Mouse (Mus musculus) CH12.LX (cell line): ENCODE results near the gene Rab13. TPM values are rescaled to one million over a fixed set of nuclear protein-coding genes. Genes with fewer than 3 reads are reported as not detected.

Experiments used
- DNase-seq: peaks from one replicate; pipeline ENCODE4 v3.0.0-alpha.2; 2013; ENCODE audit errors: extremely low read depth
- H3K27ac ChIP-seq: 2 replicates; pipeline ENCODE4 v1.5.1; 2012; ENCODE audit warnings: low read depth, mild to moderate bottlenecking, control low read depth, moderate library complexity; ENCODE audit not compliant: insufficient read depth
- H3K27me3 ChIP-seq: replicated peaks from 2 replicates; pipeline ENCODE3; 2012; ENCODE audit warnings: inconsistent platforms
- H3K36me3 ChIP-seq, 2 experiments: replicated peaks in 1 of 2; 2 replicates each; pipeline versions ENCODE3 to v1.6.1; 2012; ENCODE audit warnings: inconsistent platforms in 1 of 2, low read length in 1 of 2, mild to moderate bottlenecking in 1 of 2, mixed read lengths in 1 of 2, moderate library complexity in 1 of 2; ENCODE audit not compliant: control insufficient read depth in 1 of 2, insufficient read depth in 1 of 2
- H3K4me1 ChIP-seq, 2 experiments: 2 replicates each; pipeline ENCODE4 v1.6.1; 2012; ENCODE audit warnings: inconsistent platforms in 1 of 2, moderate library complexity in 1 of 2; ENCODE audit not compliant: insufficient read depth in 2 of 2, control insufficient read depth in 1 of 2
- H3K4me2 ChIP-seq: 2 replicates; pipeline ENCODE4 v1.6.1; 2012; ENCODE audit warnings: low read depth, mild to moderate bottlenecking, control low read depth; ENCODE audit not compliant: poor library complexity, insufficient read depth, severe bottlenecking
- H3K4me3 ChIP-seq, 3 experiments: fragments of 150-350 bp in 1 of 3; sonication (generic) in 1 of 3; replicated peaks in 1 of 3; 2 replicates each; pipeline versions ENCODE3 to v1.5.1; 2011 to 2012; ENCODE audit warnings: low read depth in 2 of 3, low read length in 2 of 3, mild to moderate bottlenecking in 2 of 3, moderate library complexity in 2 of 3, control low read depth in 1 of 3, improper control_type of control experiment in 1 of 3, inconsistent platforms in 1 of 3, mixed read lengths in 1 of 3; ENCODE audit not compliant: poor library complexity in 1 of 3
- H3K79me2 ChIP-seq: replicated peaks from 2 replicates; pipeline ENCODE4 v1.6.1; 2012; ENCODE audit warnings: mild to moderate bottlenecking, moderate library complexity; ENCODE audit not compliant: control insufficient read depth, poor library complexity, insufficient read depth, severe bottlenecking; ENCODE audit errors: extremely low read depth
- H3K9ac ChIP-seq: 2 replicates; pipeline ENCODE4 v1.6.1; 2012; ENCODE audit warnings: low read depth, mild to moderate bottlenecking, control low read depth, moderate library complexity; ENCODE audit not compliant: insufficient read depth
- H3K9me3 ChIP-seq: replicated peaks from 2 replicates; pipeline ENCODE3; 2012; ENCODE audit warnings: low read length, inconsistent platforms, mixed read lengths
- CTCF ChIP-seq, 2 experiments: IDR thresholded peaks in 1 of 2; conservative IDR thresholded peaks in 1 of 2; 2 replicates each; pipeline ENCODE4 v1.5.1; 2011 to 2012; ENCODE audit warnings: low read depth in 2 of 2, low read length in 2 of 2, improper control_type of control experiment in 1 of 2, inconsistent platforms in 1 of 2, mild to moderate bottlenecking in 1 of 2, moderate library complexity in 1 of 2
- IRF4 ChIP-seq: IDR thresholded peaks from 2 replicates; pipeline ENCODE4 v1.6.1; 2014; ENCODE audit warnings: low read depth, mild to moderate bottlenecking, inconsistent platforms, low read length, improper control_type of control experiment
- JUND ChIP-seq: conservative IDR thresholded peaks from 2 replicates; pipeline ENCODE4 v1.6.1; 2011; ENCODE audit warnings: low read depth, low read length, improper control_type of control experiment
- KAT2A ChIP-seq: IDR thresholded peaks from 2 replicates; pipeline ENCODE4 v1.6.1; 2012; ENCODE audit warnings: low read length, improper control_type of control experiment, inconsistent platforms; ENCODE audit not compliant: insufficient replicate concordance
- MAFK ChIP-seq: IDR thresholded peaks from 2 replicates; pipeline ENCODE4 v1.6.1; 2011; ENCODE audit warnings: low read length, improper control_type of control experiment; ENCODE audit not compliant: insufficient replicate concordance
- USF1 ChIP-seq: IDR thresholded peaks from 2 replicates; pipeline ENCODE4 v1.6.1; 2014; ENCODE audit warnings: low read depth, mild to moderate bottlenecking, inconsistent platforms, low read length, improper control_type of control experiment
- dilution Hi-C: fragments of 300-500 bp; cut with MboI; formaldehyde crosslinking; loops from 2 replicates; pipeline ENCODE4 v1.14.3; 2020; ENCODE audit warnings: low sequenced_read_pairs; ENCODE audit not compliant: extremely low pct_unique_long_range_greater_than_20kb, extremely low pct_ligation_motif_present
- in situ Hi-C: fragments of 300-500 bp; cut with MboI; formaldehyde crosslinking; loops from 3 replicates; pipeline ENCODE4 v1.14.3; 2019; ENCODE audit warnings: low sequenced_read_pairs, low pct_ligation_motif_present, low pct_unique_long_range_greater_than_20kb, mixed read lengths
- polyA plus RNA-seq: library from polyadenylated mRNA; unstranded; fragments of >175 nt; gene quantifications from 2 replicates; pipeline ENCODE4 v1.2.1, GENCODE M21; 2012; ENCODE audit warnings: low read depth; ENCODE audit not compliant: insufficient read length
- total RNA-seq, 2 experiments: library from RNA; depleted of rRNA; stranded (reverse); fragments of 300-350 nt in 1 of 2; fragments of >200 nt in 1 of 2; gene quantifications; 2 replicates each; pipeline ENCODE4 v1.2.3; 2012 to 2014

Rab13 gene
- total and polyA plus RNA-seq, 3 experiments: 0.63 to 3.3 TPM; not detected in 1

DNA sequence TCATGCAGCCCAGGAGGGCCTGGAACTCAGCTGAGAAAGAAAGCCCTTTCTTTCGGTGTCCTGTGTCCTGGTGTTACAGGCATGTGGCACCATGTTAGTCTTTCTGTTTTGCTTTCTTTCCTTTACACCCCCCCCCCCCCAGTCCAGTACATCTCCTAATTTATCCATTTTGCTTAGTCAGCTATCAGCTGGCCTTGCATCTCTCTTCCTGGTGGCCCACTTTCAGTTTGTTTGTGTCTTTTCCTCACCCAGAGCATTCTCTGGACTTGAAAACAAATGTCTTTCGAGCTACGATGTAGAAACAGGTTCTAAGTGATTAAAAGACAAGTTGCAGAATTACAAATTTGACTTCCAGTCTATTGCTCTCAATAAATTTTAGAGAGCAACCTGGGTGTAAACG is 9.0 kb downstream of the Rab13 start:
- TF ChIP-seq USF1: no peak
- TF ChIP-seq MAFK: peak; percentile 50; the same call in 1 of the 2 replicates

DNA sequence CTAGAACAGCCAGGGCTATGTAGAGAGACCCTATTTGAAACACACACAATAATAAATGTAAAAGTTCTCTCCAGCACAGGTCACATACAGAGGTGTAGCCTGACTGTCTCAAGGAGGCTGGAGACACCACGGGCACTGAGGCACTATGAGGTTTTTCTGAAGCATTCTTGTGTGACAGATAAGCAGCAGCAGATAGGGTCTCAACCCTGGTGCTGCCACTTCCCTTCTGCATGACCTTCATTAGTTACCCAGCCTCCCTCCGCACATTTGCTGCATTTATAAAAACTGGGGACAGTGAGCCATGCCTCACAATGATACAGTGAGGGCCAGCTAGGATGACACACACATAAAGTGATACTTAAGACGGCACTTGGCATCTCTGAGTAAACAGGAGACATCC is 9.4 kb downstream of the Rab13 start:
- TF ChIP-seq KAT2A: no peak
- no peak for TF ChIP-seq MAFK
- no peak for TF ChIP-seq JUND
- in situ Hi-C loops: loop anchor here (5.0 kb wide), 1 partner anchor 149 kb away; no protein-coding TSS in a partner anchor
- Histone ChIP-seq H3K4me1 (peaks cover 10 to 35% of the 10 kb centered on the region in 2 experiments; a peak in 3 of 4 replicates), H3K27me3 (no peaks in the 10 kb centered on the region), H3K4me3 (no peak overlapping the region), H3K36me3 (no peaks in the 10 kb centered on the region), H3K4me2 (no peak overlapping the region), H3K9ac (no peak overlapping the region), H3K27ac (no peak overlapping the region), H3K9me3 (no peaks in the 10 kb centered on the region), H3K79me2 (no peaks in the 10 kb centered on the region)
- dilution Hi-C loops: no loop called here
- no peak for DNase-seq

More for the DNA sequence above, 9.0 kb downstream of the Rab13 start:
- no peaks in the 10 kb centered on the region for H3K79me2 ChIP-seq
- H3K27me3 ChIP-seq: no peaks in the 10 kb centered on the region
- no peak for DNase-seq
- no peak overlapping the region for H3K4me2 ChIP-seq
- H3K4me1 ChIP-seq: peaks cover 10 to 35% of the 10 kb centered on the region in 2 experiments; a peak in 3 of 4 replicates
- H3K9me3 ChIP-seq: no peaks in the 10 kb centered on the region
- H3K9ac ChIP-seq: no peak overlapping the region
- no peak overlapping the region for H3K4me3 ChIP-seq
- dilution Hi-C loops (no loop called here), in situ Hi-C loops (loop anchor here (5.0 kb wide), 1 partner anchor 150 kb away; no protein-coding TSS in a partner anchor)
- no peak overlapping the region for H3K27ac ChIP-seq
- H3K36me3 ChIP-seq: no peaks in the 10 kb centered on the region

DNA sequence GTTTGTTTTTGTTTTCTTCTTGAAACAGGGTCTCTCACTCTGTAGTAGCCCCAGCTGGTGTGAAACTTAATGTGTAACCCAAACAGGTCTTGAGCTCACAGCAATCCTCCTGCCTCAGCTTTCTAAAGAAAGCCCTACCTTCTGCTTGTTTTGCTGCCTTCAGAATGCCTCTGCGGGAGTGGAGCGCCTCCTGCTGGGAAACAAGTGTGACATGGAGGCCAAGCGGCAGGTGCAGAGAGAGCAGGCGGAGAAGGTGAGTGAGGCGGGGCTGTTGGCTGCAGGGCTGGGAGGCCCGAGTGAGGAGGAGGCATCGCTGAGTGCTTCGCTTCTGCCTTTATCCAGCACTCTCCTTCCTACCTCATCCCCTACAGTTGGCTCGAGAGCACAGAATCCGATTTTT is 10.8 kb downstream of the Rab13 start:
- Histone ChIP-seq H3K4me3 (no peak overlapping the region), H3K9ac (no peak overlapping the region), H3K4me2 (no peak overlapping the region), H3K36me3 (peaks cover 0 to 2% of the 10 kb centered on the region in 2 experiments), H3K27me3 (no peaks in the 10 kb centered on the region), H3K9me3 (peaks cover 6% of the 10 kb centered on the region), H3K27ac (no peak overlapping the region), H3K79me2 (no peaks in the 10 kb centered on the region), H3K4me1 (peaks cover 10 to 35% of the 10 kb centered on the region in 2 experiments; a peak in 3 of 4 replicates)
- dilution Hi-C loops (no loop called here), in situ Hi-C loops (loop anchor here (5.0 kb wide), 1 partner anchor 148 kb away; no protein-coding TSS in a partner anchor)
- DNase-seq: no peak
- no peak for TF ChIP-seq IRF4
- peak in 1 of 2 experiments; percentile 29; a peak in 2 of 4 replicates for TF ChIP-seq CTCF (conservative IDR thresholded peaks at IDR 0.05 in 1 of 2, IDR thresholded peaks at IDR 0.05 in 1 of 2; ENCODE audit: low read depth in 2 of 2, low read length in 2 of 2)
